Mouse (Mus musculus) thymus, adult 2 months (tissue): ENCODE results near the gene Eddm3b.

Experiments used
- CTCF ChIP-seq: fragments of 200-500 bp; IDR thresholded peaks from 2 replicates; pipeline ENCODE4 v1.5.1; 2012; ENCODE audit warnings: mild to moderate bottlenecking, control low read depth, low read length, moderate library complexity, borderline replicate concordance; ENCODE audit not compliant: control insufficient read depth, poor library complexity, insufficient read depth; ENCODE audit errors: extremely low read depth
- POLR2A ChIP-seq: fragments of 200-500 bp; IDR thresholded peaks from 2 replicates; pipeline ENCODE4 v1.6.1; 2012; ENCODE audit warnings: mild to moderate bottlenecking, low read length, control low read depth, moderate library complexity; ENCODE audit not compliant: control insufficient read depth, poor library complexity, insufficient read depth; ENCODE audit errors: extremely low read depth

GRCm38 (mm10) chr14:51113916-51114560 is at the start of gene Eddm3b:
- TF ChIP-seq CTCF (no peak), POLR2A (no peak)
